Mouse (Mus musculus) forebrain, embryonic 11.5 days (tissue): ENCODE measurements around the gene Zfp697. TPM values are rescaled to one million over a fixed set of nuclear protein-coding genes. Genes with fewer than 3 reads are reported as not detected.
"Not testable (repeated sequence)": the region's sequence is repeated elsewhere in the genome, so short reads cannot be mapped to it uniquely, and the experiment has no call there.

Experiments used
- ATAC-seq: fragments of 200-750 bp; cut with Nextera tagmentation; replicated peaks from 2 replicates; pipeline ENCODE4 v1.8.0; 2017; ENCODE audit warnings: moderate TSS enrichment; ENCODE audit not compliant: low FRiP score
- DNase-seq: peaks from one replicate; pipeline ENCODE4 v3.0.0-alpha.2; 2017; ENCODE audit warnings: low spot score
- H3K27ac ChIP-seq: fragments of 300-500 bp; sonication (generic); 2 replicates; pipeline ENCODE4 v1.5.1; 2014; ENCODE audit warnings: low read depth, low read length
- H3K27me3 ChIP-seq: fragments of 300-500 bp; sonication (generic); 2 replicates; pipeline ENCODE4 v1.6.1; 2014; ENCODE audit warnings: mild to moderate bottlenecking, low read length, mixed read lengths; ENCODE audit not compliant: control insufficient read depth, insufficient read depth
- H3K36me3 ChIP-seq: fragments of 300-500 bp; sonication (generic); 2 replicates; pipeline ENCODE4 v1.6.1; 2014; ENCODE audit warnings: mild to moderate bottlenecking, low read length, moderate library complexity, mixed read lengths; ENCODE audit not compliant: control insufficient read depth, insufficient read depth
- H3K4me1 ChIP-seq: fragments of 300-500 bp; sonication (generic); replicated peaks from 2 replicates; pipeline ENCODE4 v1.6.1; 2014; ENCODE audit warnings: low read length, mixed read lengths; ENCODE audit not compliant: control insufficient read depth, insufficient read depth
- H3K4me2 ChIP-seq: fragments of 300-500 bp; sonication (generic); 2 replicates; pipeline ENCODE4 v1.6.1; 2014; ENCODE audit warnings: low read depth, mild to moderate bottlenecking, low read length, moderate library complexity, mixed read lengths; ENCODE audit not compliant: severe bottlenecking
- H3K4me3 ChIP-seq: fragments of 300-500 bp; sonication (generic); 2 replicates; pipeline ENCODE4 v1.5.1; 2014; ENCODE audit warnings: low read depth, low read length
- H3K9ac ChIP-seq: fragments of 300-500 bp; sonication (generic); 2 replicates; pipeline ENCODE4 v1.6.1; 2014; ENCODE audit warnings: low read length
- H3K9me3 ChIP-seq: fragments of 300-500 bp; sonication (generic); 2 replicates; pipeline ENCODE4 v1.6.1; 2016; ENCODE audit warnings: low read length, mixed read lengths; ENCODE audit not compliant: control insufficient read depth
- WGBS: fragments of 180-500 bp; shearing (Covaris S2); extraction: QIAGEN DNeasy Blood & Tissue Kit; methylation state at CpG from one replicate; pipeline ENCODE4 v1.1.7; 2014; 5-methylcytosine and 5-hydroxymethylcytosine counted together
- polyA plus RNA-seq: library from polyadenylated mRNA; unstranded; fragments of >200 nt; fragmentation: Nextera tagmentation; extraction: Ambion mirVana; gene quantifications from 2 replicates; pipeline ENCODE4 v1.2.1, GENCODE M21; 2014

Zfp697 gene
- polyA plus RNA-seq, 1 experiment from 2014 or later, result 8.9 TPM

DNA sequence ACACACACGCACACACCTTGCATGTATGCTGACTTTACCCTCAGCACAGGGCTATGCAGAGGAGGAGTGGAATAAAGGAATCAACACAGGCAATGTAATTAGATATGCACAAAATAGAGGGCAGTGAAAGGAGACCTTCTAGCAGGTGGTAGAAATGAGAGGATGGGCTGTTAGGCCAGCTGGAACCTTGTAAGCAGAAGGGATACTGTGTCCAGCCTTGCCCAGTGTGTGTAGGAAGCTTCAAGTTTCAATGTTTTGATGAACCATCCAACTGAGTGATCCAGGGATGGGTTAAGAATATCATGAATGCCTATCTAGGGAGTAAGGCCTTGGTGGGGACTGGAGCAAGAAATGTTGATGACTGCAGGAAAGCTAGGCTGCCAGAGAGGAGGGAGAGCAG is 166.2 kb downstream of the Zfp697 start:
- 80% methylated on average over 1 of the region's 1 CpGs for WGBS
- not testable (repeated sequence) for H3K27me3 ChIP-seq, H3K36me3 ChIP-seq, DNase-seq, H3K9me3 ChIP-seq, H3K27ac ChIP-seq, H3K4me1 ChIP-seq, H3K9ac ChIP-seq, ATAC-seq, H3K4me3 ChIP-seq, H3K4me2 ChIP-seq

DNA sequence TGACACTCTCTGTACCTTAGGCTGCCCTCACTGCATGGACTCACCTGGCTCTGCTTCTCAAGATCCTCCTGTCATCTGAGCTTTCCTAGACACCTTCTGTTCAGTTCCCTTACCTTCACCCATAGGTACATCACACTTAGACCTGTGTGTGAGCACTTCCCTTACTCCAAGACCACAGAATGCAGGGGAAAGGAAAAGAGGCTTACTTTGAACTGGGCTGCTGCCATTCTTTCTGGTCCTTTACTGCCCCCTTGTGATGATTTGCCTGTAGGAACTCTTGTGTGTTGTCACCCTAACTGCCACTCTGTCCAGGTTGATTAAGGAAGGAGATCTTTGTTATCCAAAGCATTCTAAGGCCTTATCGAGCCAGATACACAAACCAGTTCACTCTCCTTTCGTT is 168.0 kb downstream of the Zfp697 start:
- not testable (repeated sequence) for DNase-seq, H3K4me1 ChIP-seq, H3K27ac ChIP-seq, H3K36me3 ChIP-seq, H3K4me2 ChIP-seq, H3K9ac ChIP-seq, H3K9me3 ChIP-seq, ATAC-seq, H3K27me3 ChIP-seq, H3K4me3 ChIP-seq
- no CpG with 5 or more reads among the region's 2 CpGs for WGBS

DNA sequence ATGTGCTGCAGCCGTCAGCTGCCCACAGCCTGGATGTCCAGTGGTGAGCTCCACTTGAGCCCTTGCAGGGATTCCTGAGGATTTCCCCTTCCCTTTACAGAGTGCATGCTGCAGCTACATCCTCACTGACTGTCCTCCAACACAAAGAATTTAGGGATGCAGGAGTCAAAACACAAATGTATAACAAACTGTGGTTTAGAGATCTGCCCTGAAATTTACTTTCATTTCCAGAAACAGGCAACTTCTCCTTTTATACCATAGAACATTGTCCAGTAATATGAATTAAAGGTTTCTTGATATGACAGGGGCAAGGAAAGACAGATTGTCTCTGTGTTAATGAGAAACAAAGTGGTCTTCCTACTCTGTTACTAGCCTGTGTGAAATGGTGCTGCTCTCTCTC is 168.6 kb downstream of the Zfp697 start:
- not testable (repeated sequence) for DNase-seq, H3K9ac ChIP-seq, H3K27me3 ChIP-seq, H3K9me3 ChIP-seq, ATAC-seq, H3K4me1 ChIP-seq, H3K36me3 ChIP-seq, H3K4me3 ChIP-seq, H3K4me2 ChIP-seq, H3K27ac ChIP-seq
- no CpG with 5 or more reads among the region's 1 CpGs for WGBS

DNA sequence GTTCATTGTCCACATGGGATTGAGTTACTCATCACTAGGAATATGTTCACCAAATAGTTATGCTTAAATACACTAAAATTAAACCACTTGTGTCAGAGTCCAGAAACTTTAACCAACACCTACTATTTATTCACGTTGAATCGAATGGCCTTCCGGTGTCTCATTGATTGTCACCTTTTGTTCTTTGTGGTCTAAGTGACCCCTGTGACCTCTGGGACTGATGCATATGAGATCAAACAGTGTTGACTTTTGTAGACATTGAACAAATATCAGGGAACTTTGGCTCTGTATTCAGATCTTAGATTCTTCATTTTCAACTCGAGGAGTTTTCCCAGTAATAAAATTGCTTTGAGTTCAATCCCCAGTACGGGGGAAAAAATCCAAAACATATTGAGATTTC is 178.4 kb downstream of the Zfp697 start:
- H3K4me1 ChIP-seq, H3K9ac ChIP-seq, H3K9me3 ChIP-seq, H3K4me2 ChIP-seq, H3K27me3 ChIP-seq, H3K36me3 ChIP-seq, ATAC-seq, H3K27ac ChIP-seq, H3K4me3 ChIP-seq, DNase-seq: not testable (repeated sequence)
- no CpG with 5 or more reads among the region's 5 CpGs for WGBS

DNA sequence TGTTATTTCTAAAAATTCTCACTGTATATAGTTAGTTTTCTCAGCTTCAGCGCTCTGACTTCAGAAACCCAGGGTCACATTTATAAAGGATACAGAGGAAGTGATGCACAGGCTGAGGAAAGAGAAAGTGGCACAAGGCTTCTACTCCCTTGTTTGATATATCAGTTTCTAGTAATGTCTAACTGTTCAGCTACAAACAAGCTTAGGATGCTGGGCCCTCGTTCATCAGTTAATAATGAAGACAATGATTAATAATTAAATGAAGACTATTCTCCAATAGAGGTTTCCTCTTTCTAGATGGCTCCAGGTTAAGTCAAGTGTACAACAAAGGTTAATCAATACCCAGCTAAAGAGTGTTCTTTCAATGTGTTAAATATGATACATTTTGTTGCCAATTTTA is 181.6 kb downstream of the Zfp697 start:
- H3K27me3 ChIP-seq, H3K9me3 ChIP-seq, DNase-seq, H3K27ac ChIP-seq, H3K4me1 ChIP-seq, H3K36me3 ChIP-seq, ATAC-seq, H3K4me2 ChIP-seq, H3K4me3 ChIP-seq, H3K9ac ChIP-seq: not testable (repeated sequence)
- WGBS, result no CpG with 5 or more reads among the region's 2 CpGs

DNA sequence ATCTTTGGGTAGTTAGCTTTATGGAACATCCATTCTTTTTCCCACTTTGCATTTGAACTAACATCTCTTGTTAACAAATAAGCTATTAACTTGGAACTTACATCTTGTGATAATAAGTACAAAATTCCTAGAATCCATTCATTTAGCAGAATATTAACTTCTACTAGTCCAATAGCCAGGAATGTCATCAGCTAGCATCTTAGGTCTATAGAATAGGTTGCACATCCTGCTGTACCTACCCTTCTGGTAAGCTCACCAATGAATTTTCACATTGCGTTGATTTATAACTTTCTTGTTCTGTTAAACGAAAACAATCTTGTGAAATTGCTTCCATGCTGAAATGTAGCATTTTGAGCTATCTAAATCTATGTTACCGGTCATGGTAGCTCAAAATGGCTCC is 182.6 kb downstream of the Zfp697 start:
- H3K4me1 ChIP-seq, H3K4me2 ChIP-seq, H3K9me3 ChIP-seq, H3K9ac ChIP-seq, H3K27me3 ChIP-seq, H3K36me3 ChIP-seq, H3K4me3 ChIP-seq, H3K27ac ChIP-seq, DNase-seq, ATAC-seq: not testable (repeated sequence)
- no CpG with 5 or more reads among the region's 3 CpGs for WGBS

DNA sequence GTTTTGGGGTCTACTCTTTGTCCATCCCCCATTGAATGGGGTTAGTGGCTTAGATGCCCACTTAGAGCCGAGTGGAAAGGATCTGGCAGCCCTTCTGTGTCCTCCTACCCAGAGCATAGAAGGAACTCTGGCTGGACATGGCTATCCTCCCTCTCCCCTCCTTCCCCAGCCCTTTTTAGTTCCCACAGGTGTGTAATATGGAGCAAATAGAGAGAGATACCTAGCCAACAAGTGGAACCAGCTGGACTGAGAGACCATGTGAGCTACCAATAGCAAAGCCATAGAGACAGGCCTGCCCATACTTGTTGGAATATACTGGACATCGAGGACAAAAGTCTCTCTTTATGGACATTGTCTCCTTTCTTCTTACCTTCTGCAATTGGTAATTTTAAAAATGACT is 185.5 kb downstream of the Zfp697 start:
- H3K27me3 ChIP-seq, DNase-seq, H3K9me3 ChIP-seq, H3K4me1 ChIP-seq, H3K9ac ChIP-seq, H3K36me3 ChIP-seq, H3K4me3 ChIP-seq, H3K4me2 ChIP-seq, H3K27ac ChIP-seq: not testable (repeated sequence)
- peak; percentile 18; the same call in 1 of the 2 replicates for ATAC-seq
- 82% methylated on average over 2 of the region's 2 CpGs for WGBS

DNA sequence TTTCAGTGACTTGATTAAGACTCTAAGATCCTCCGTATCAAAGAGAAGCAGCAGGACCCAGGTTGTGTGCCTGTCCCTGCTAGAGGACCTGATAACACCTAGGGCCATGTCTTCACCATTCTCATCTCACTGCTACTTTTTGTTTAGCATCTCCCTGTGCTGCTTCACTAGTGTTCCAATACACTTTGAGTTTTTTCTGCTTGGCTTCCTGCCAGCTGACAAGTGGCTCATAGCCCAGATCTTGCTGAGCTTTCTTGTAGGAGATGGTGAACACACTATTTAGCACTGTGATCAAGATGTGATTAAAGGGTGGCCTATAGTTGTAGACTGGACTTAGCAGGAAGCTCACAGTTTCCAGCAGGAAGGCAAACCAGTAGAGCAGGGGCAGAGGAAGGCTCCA is 198.8 kb downstream of the Zfp697 start:
- not testable (repeated sequence) for H3K4me3 ChIP-seq, H3K9ac ChIP-seq, DNase-seq, H3K27me3 ChIP-seq, H3K9me3 ChIP-seq, H3K4me1 ChIP-seq, H3K36me3 ChIP-seq, ATAC-seq, H3K4me2 ChIP-seq, H3K27ac ChIP-seq
- no CpG with 5 or more reads among the region's 1 CpGs for WGBS

DNA sequence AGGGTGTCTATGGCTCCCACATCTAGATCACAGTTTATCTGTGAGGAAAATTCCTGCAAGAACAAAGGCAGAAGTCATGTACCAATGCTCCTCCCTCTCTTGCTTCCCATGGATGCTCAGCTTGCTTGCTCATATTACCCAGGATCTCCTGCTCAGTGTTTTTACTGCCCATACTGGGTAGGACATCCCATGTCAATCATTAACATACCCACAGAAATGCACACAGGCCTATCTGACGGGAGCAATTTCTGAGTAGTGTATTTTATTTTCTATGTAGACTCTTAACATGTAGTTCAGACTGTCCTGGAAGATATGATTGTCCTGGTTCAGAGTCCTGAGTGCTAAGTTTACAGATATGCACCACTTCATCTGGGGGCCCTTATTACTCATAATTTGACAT is 199.9 kb downstream of the Zfp697 start:
- not testable (repeated sequence) for H3K4me2 ChIP-seq, DNase-seq, H3K9ac ChIP-seq, ATAC-seq, H3K36me3 ChIP-seq, H3K27me3 ChIP-seq, H3K27ac ChIP-seq, H3K4me3 ChIP-seq, H3K9me3 ChIP-seq, H3K4me1 ChIP-seq
- whole genome bisulfite sequencing, result no CpG with 5 or more reads among the region's 1 CpGs
